ENCODE assay signal across 8 mouse cellular contexts in genomic region chr2:33559752-33560151, GRCm38 (mm10).
DNase-seq lines count a peak whose midpoint lies in the region; ATAC-seq and TF ChIP-seq lines count a peak whose summit lies in the region.

No protein-coding gene starts in this region.

- ATAC-seq in midbrain, embryonic 16.5 days = no peak
- no peak for ATAC-seq in stomach, postnatal 0 days (ENCODE audit: low FRiP score, low TSS enrichment)

- no peak overlapping the region for H3K9ac ChIP-seq in midbrain, embryonic 16.5 days (ENCODE audit: low read depth, low read length)
- H3K9ac ChIP-seq in stomach, postnatal 0 days (ENCODE audit: low read length) = no peak overlapping the region

- no peak for TF ChIP-seq EP300 in stomach, postnatal 0 days (optimal IDR thresholded peaks at IDR 0.05)

- TF ChIP-seq POLR2A in embryonic fibroblast, embryonic 13.5 days (IDR thresholded peaks at IDR 0.05; ENCODE audit: low read depth, low read length) = no peak

- peak; percentile 44; the same call in 1 of the 2 replicates for TF ChIP-seq CTCF in embryonic fibroblast, embryonic 13.5 days (IDR thresholded peaks at IDR 0.05; ENCODE audit: borderline replicate concordance, insufficient read depth, low read length)
- peak; percentile 75 for TF ChIP-seq CTCF in stomach, postnatal 0 days (IDR thresholded peaks at IDR 0.05; ENCODE audit: low read depth)

- H3K4me3 ChIP-seq in midbrain, embryonic 10.5 days = no peak overlapping the region
- no peak overlapping the region for H3K4me3 ChIP-seq in midbrain, embryonic 16.5 days (ENCODE audit: low read depth, low read length)
- H3K4me3 ChIP-seq in embryonic fibroblast, embryonic 13.5 days (ENCODE audit: insufficient read depth, low read length) = no peak overlapping the region
- H3K4me3 ChIP-seq in stomach, postnatal 0 days (ENCODE audit: low read depth, low read length) = no peak overlapping the region

- H3K27ac ChIP-seq in midbrain, embryonic 10.5 days (replicated peaks) = no peak overlapping the region
- H3K27ac ChIP-seq in midbrain, embryonic 16.5 days (ENCODE audit: low read length) = no peak overlapping the region
- H3K27ac ChIP-seq in embryonic fibroblast, embryonic 13.5 days (ENCODE audit: insufficient read depth, low read length) = no peak overlapping the region
- H3K27ac ChIP-seq in stomach, postnatal 0 days (replicated peaks) = no peak overlapping the region

- H3K4me1 ChIP-seq in midbrain, embryonic 10.5 days = peaks cover 33% of the 10 kb centered on the region
- peaks cover 3% of the 10 kb centered on the region; the same call in 1 of the 2 replicates for H3K4me1 ChIP-seq in midbrain, embryonic 16.5 days (ENCODE audit: control insufficient read depth, insufficient read depth, low read length)
- H3K4me1 ChIP-seq in embryonic fibroblast, embryonic 13.5 days (ENCODE audit: control insufficient read depth, insufficient read depth, low read length) = no peaks in the 10 kb centered on the region
- H3K4me1 ChIP-seq in stomach, postnatal 0 days (replicated peaks; ENCODE audit: control insufficient read depth, insufficient read depth) = no peaks in the 10 kb centered on the region

- no peak overlapping the region for H3K4me2 ChIP-seq in midbrain, embryonic 16.5 days (ENCODE audit: low read length)
- H3K4me2 ChIP-seq in stomach, postnatal 0 days (replicated peaks; ENCODE audit: low read depth) = no peak overlapping the region

- DNase-seq in adrenal gland, adult 18-20 months (ENCODE audit: low spot score in 2 of 2) = peak; percentile 40 to 46
- no peak for DNase-seq in adrenal gland, adult 8-10 months
- peak; percentile 72 for DNase-seq in midbrain, embryonic 10.5 days (ENCODE audit: low spot score)
- DNase-seq in layer of hippocampus, adult 8-10 months (ENCODE audit: low spot score in 2 of 2) = peak; percentile 32 to 54
- DNase-seq in lung, postnatal 36 days = peak; percentile 42
- DNase-seq in stomach, postnatal 0 days (ENCODE audit: low spot score) = peak; percentile 71

- WGBS in midbrain, embryonic 10.5 days = 9% methylated on average over 6 of the region's 6 CpGs
- WGBS in midbrain, embryonic 16.5 days = 10% methylated on average over 6 of the region's 6 CpGs
- 13% methylated on average over 6 of the region's 6 CpGs for WGBS in stomach, postnatal 0 days

- H3K9me3 ChIP-seq in midbrain, embryonic 10.5 days (replicated peaks) = no peaks in the 10 kb centered on the region
- H3K9me3 ChIP-seq in midbrain, embryonic 16.5 days (replicated peaks; ENCODE audit: control insufficient read depth, low read length, poor library complexity, severe bottlenecking) = no peaks in the 10 kb centered on the region
- no peaks in the 10 kb centered on the region for H3K9me3 ChIP-seq in stomach, postnatal 0 days (ENCODE audit: control insufficient read depth, low read length)

- 0 out of 2 replicates have a peak, but pooled peaks cover 2% of the 10 kb centered on the region for H3K36me3 ChIP-seq in midbrain, embryonic 10.5 days
- H3K36me3 ChIP-seq in midbrain, embryonic 16.5 days (ENCODE audit: control insufficient read depth, insufficient read depth, low read length) = no peaks in the 10 kb centered on the region
- H3K36me3 ChIP-seq in stomach, postnatal 0 days (ENCODE audit: control insufficient read depth, insufficient read depth, low read length) = no peaks in the 10 kb centered on the region

- H3K27me3 ChIP-seq in midbrain, embryonic 10.5 days (ENCODE audit: low read depth, poor library complexity, severe bottlenecking) = peaks cover 89% of the 10 kb centered on the region
- H3K27me3 ChIP-seq in midbrain, embryonic 16.5 days (ENCODE audit: control insufficient read depth, insufficient read depth, low read depth, low read length) = peaks cover 8% of the 10 kb centered on the region
- H3K27me3 ChIP-seq in stomach, postnatal 0 days (ENCODE audit: control insufficient read depth, insufficient read depth, low read length) = no peaks in the 10 kb centered on the region
